Mouse (Mus musculus): Measurements from ENCODE around the gene Abcc5.

GRCm38 (mm10) chr16:20422938-20423730, 3.1 kb downstream of the Abcc5 start:
- TF ChIP-seq EP300 (IDR thresholded peaks at IDR 0.05; ENCODE audit: insufficient read depth, low read depth, low read length), result no peak
- no peak for TF ChIP-seq CTCF (IDR thresholded peaks at IDR 0.05; ENCODE audit: low read depth, low read length)
- TF ChIP-seq POLR2A (IDR thresholded peaks at IDR 0.05; ENCODE audit: insufficient read depth, low read length), result no peak
